Mouse (Mus musculus) midbrain, embryonic 15.5 days (tissue): ENCODE measurements at regions not wholly inside any gene's neighbourhood (a gene's known extent, or its start where the extent isn't known, plus 50 kb on each side); places are given as distances from the start of the nearest gene placed in this dataset.
A peak's percentile ranks its signal among the peaks of the same experiment; 100 is the strongest.

Source experiments
- ATAC-seq: fragments of 200-750 bp; cut with Nextera tagmentation; replicated peaks from 2 replicates; pipeline ENCODE4 v1.8.0; 2017; ENCODE audit warnings: moderate TSS enrichment
- H3K27ac ChIP-seq: fragments of 300-500 bp; sonication (generic); 2 replicates; pipeline ENCODE4 v1.5.1; 2015; ENCODE audit warnings: mild to moderate bottlenecking, inconsistent platforms
- H3K27me3 ChIP-seq: fragments of 300-500 bp; sonication (generic); replicated peaks from 2 replicates; pipeline ENCODE4 v1.6.1; 2015; ENCODE audit warnings: inconsistent platforms
- H3K36me3 ChIP-seq: fragments of 300-500 bp; sonication (generic); replicated peaks from 2 replicates; pipeline ENCODE4 v1.6.1; 2015; ENCODE audit warnings: inconsistent platforms
- H3K4me1 ChIP-seq: fragments of 300-500 bp; sonication (generic); 2 replicates; pipeline ENCODE4 v1.6.1; 2015; ENCODE audit warnings: inconsistent platforms
- H3K4me2 ChIP-seq: fragments of 300-500 bp; sonication (generic); 2 replicates; pipeline ENCODE4 v1.6.1; 2015; ENCODE audit warnings: inconsistent platforms, mild to moderate bottlenecking, moderate library complexity
- H3K4me3 ChIP-seq: fragments of 300-500 bp; sonication (generic); 2 replicates; pipeline ENCODE4 v1.5.1; 2015; ENCODE audit warnings: mild to moderate bottlenecking, inconsistent platforms
- H3K9ac ChIP-seq: fragments of 300-500 bp; sonication (generic); 2 replicates; pipeline ENCODE4 v1.6.1; 2015; ENCODE audit warnings: mild to moderate bottlenecking, inconsistent platforms
- H3K9me3 ChIP-seq: fragments of 300-500 bp; sonication (generic); 2 replicates; pipeline ENCODE4 v1.6.1; 2016; ENCODE audit warnings: inconsistent platforms
- WGBS: fragments of 180-500 bp; shearing (Covaris S2); methylation state at CpG from one replicate; pipeline ENCODE4 v1.1.7; 2015; ENCODE audit warnings: mixed read lengths; 5-methylcytosine and 5-hydroxymethylcytosine counted together

- no peaks in the 10 kb centered on the region for H3K4me1 ChIP-seq
- H3K27ac ChIP-seq = no peak overlapping the region
- WGBS = 93% methylated on average over 2 of the region's 2 CpGs
- H3K9me3 ChIP-seq = no peaks in the 10 kb centered on the region
- H3K36me3 ChIP-seq = no peaks in the 10 kb centered on the region
- ATAC-seq = no peak
- no peak overlapping the region for H3K4me2 ChIP-seq
- H3K9ac ChIP-seq = no peak overlapping the region
- no peak overlapping the region for H3K4me3 ChIP-seq
- H3K27me3 ChIP-seq = no peaks in the 10 kb centered on the region
These were observed 179.1 kb upstream of the Tmtc1 start for GRCm38 (mm10) chr6:148623119-148623770.

DNA sequence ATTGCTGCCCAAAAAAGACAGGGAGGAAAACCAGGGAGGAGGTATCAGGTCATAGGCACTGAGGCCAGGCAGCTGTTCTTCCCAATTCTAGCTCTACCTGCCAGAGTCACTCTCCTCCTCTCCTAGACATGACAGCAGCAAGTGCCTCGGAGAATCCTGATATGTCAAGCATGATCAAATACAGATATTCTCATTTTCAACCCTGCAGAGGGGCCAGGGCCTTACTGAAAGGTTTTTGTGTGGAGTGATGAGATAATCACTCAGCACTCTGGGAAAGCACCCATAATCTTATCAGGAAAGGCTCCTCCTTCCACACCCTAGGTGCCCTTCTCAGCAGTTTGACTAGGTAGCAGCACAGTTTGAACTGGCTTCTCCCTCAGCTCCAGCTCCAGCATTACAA, 175.8 kb upstream of the Tmtc1 start:
- no peak overlapping the region for H3K4me2 ChIP-seq
- 55% methylated on average over 1 of the region's 1 CpGs for WGBS
- no peak for ATAC-seq
- H3K36me3 ChIP-seq = no peaks in the 10 kb centered on the region
- H3K4me3 ChIP-seq = no peak overlapping the region
- peaks cover 5% of the 10 kb centered on the region; the same call in 1 of the 2 replicates for H3K4me1 ChIP-seq
- no peaks in the 10 kb centered on the region for H3K27me3 ChIP-seq
- no peak overlapping the region for H3K27ac ChIP-seq
- no peak overlapping the region for H3K9ac ChIP-seq
- no peaks in the 10 kb centered on the region for H3K9me3 ChIP-seq

GRCm38 (mm10) chr6:148615931-148616330, 171.7 kb upstream of the Tmtc1 start:
- WGBS = 20% methylated on average over 4 of the region's 4 CpGs
- H3K27me3 ChIP-seq = no peaks in the 10 kb centered on the region
- H3K4me1 ChIP-seq = peaks cover 5% of the 10 kb centered on the region; the same call in 1 of the 2 replicates
- no peak overlapping the region for H3K9ac ChIP-seq
- no peak overlapping the region for H3K27ac ChIP-seq
- no peak; the same call in 1 of the 2 replicates for ATAC-seq
- no peak overlapping the region for H3K4me2 ChIP-seq
- no peaks in the 10 kb centered on the region for H3K36me3 ChIP-seq
- H3K4me3 ChIP-seq = no peak overlapping the region
- no peaks in the 10 kb centered on the region for H3K9me3 ChIP-seq

GRCm38 (mm10) chr6:148615442-148615841, 171.3 kb upstream of the Tmtc1 start:
- no peak for ATAC-seq
- no peak overlapping the region for H3K4me2 ChIP-seq
- H3K9ac ChIP-seq = no peak overlapping the region
- no peaks in the 10 kb centered on the region for H3K9me3 ChIP-seq
- no peak overlapping the region for H3K4me3 ChIP-seq
- no peak overlapping the region for H3K27ac ChIP-seq
- no peaks in the 10 kb centered on the region for H3K36me3 ChIP-seq
- 15% methylated on average over 3 of the region's 3 CpGs for WGBS
- H3K27me3 ChIP-seq = no peaks in the 10 kb centered on the region
- peaks cover 5% of the 10 kb centered on the region; the same call in 1 of the 2 replicates for H3K4me1 ChIP-seq

DNA sequence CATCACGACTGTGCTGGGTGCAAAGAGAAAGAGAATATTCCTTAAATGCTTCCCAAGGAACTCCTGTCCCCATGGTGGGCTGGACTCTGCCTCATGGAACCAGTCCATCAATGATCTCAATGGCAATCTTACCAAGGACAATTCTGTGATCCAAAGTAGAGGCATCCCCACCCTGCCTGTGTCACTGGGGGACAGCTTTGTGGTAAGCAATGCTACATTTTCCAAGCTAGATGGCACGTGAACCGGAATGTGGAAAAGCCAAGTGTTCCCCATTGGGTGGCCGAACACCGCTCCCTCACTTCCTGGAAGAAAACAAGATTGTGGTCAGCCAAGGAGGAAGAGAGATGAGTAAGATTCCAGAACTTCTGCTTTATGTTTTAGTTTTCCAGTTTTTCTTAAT, 164.7 kb upstream of the Tmtc1 start:
- H3K36me3 ChIP-seq = no peaks in the 10 kb centered on the region
- H3K4me1 ChIP-seq = no peaks in the 10 kb centered on the region
- no peak overlapping the region for H3K4me3 ChIP-seq
- no peaks in the 10 kb centered on the region for H3K27me3 ChIP-seq
- no peak overlapping the region for H3K4me2 ChIP-seq
- no peak overlapping the region for H3K9ac ChIP-seq
- 85% methylated on average over 5 of the region's 5 CpGs for WGBS
- H3K9me3 ChIP-seq = no peaks in the 10 kb centered on the region
- ATAC-seq = no peak
- H3K27ac ChIP-seq = no peak overlapping the region

DNA sequence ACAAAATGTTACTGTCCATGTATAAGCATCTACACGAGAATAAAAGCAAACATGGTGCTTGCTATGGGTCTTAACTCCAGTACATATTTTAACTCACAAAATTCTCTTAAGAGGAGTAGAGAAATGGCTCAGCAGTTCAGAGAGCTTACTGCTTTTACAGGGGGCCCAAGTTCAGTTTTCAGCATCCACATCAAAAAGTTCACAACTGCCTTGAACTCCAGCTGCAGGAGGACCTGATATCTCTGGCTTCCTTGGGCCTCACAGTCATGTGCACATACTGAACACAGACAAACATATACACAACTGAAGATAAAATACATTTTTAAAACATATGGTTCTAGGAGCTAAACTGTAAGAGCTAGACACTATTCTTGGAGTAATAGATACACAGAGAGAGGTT, 161.0 kb upstream of the Tmtc1 start:
- Histone ChIP-seq H3K4me2 (no peak overlapping the region), H3K9me3 (no peaks in the 10 kb centered on the region), H3K4me1 (no peaks in the 10 kb centered on the region), H3K9ac (no peak overlapping the region), H3K27me3 (no peaks in the 10 kb centered on the region), H3K36me3 (no peaks in the 10 kb centered on the region), H3K4me3 (no peak overlapping the region), H3K27ac (no peak overlapping the region)
- ATAC-seq = no peak
- 90% methylated on average over 1 of the region's 1 CpGs for WGBS

DNA sequence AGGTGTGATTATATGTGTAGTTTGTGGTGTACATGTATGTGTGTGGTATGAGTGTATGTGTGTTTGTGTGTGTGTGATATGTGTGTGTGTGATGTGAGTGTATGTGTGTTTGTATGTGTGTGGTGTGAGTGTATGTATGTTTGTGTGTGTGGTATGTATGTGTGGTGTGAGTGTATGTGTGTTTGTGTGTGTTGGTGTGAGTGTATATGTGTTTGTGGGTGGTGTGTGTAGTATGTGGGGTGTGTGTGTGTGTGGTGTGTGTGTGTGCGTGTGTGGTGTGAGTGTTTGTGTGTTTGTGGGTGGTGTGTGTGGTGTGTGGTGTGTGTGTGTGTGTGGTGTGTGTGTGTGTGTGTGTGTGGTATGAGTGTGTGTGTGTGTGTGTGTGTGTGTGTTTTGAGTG, 160.6 kb upstream of the Tmtc1 start:
- no peak overlapping the region for H3K4me2 ChIP-seq
- H3K27ac ChIP-seq = no peak overlapping the region
- H3K27me3 ChIP-seq = no peaks in the 10 kb centered on the region
- H3K36me3 ChIP-seq = no peaks in the 10 kb centered on the region
- WGBS = 0% methylated on average over 1 of the region's 1 CpGs
- no peaks in the 10 kb centered on the region for H3K4me1 ChIP-seq
- H3K9ac ChIP-seq = no peak overlapping the region
- H3K4me3 ChIP-seq = no peak overlapping the region
- peak; percentile 71 for ATAC-seq
- H3K9me3 ChIP-seq = no peaks in the 10 kb centered on the region

DNA sequence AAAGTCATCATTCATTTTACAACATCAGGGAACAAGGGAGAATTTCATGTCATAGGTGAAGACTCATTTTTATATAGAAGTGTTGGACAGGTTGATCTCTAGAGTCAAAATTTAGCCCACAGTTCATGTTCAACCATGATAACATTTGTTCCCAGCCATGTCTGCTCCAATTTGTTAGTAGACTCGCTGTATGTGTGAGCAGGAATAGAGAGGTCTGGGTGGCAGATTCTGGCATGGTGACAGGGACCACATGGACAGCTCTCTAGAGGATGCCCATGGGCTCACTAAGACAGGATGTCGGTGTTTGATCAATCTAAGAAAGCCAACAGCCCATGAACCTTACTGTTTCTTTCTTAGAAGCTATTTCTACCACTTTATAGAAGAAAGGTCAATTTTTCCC, 159.7 kb upstream of the Tmtc1 start:
- H3K4me3 ChIP-seq = no peak overlapping the region
- no peak overlapping the region for H3K27ac ChIP-seq
- no peaks in the 10 kb centered on the region for H3K27me3 ChIP-seq
- H3K36me3 ChIP-seq = no peaks in the 10 kb centered on the region
- H3K4me1 ChIP-seq = peaks cover 5% of the 10 kb centered on the region; the same call in 1 of the 2 replicates
- no peak for ATAC-seq
- H3K9me3 ChIP-seq = no peaks in the 10 kb centered on the region
- H3K4me2 ChIP-seq = no peak overlapping the region
- 89% methylated on average over 2 of the region's 2 CpGs for WGBS
- H3K9ac ChIP-seq = no peak overlapping the region

- Histone ChIP-seq H3K27ac (no peak overlapping the region), H3K9me3 (no peaks in the 10 kb centered on the region), H3K27me3 (no peaks in the 10 kb centered on the region), H3K36me3 (no peaks in the 10 kb centered on the region), H3K4me2 (no peak overlapping the region), H3K4me1 (peaks cover 9% of the 10 kb centered on the region), H3K4me3 (no peak overlapping the region), H3K9ac (no peak overlapping the region)
- WGBS = 86% methylated on average over 4 of the region's 4 CpGs
- ATAC-seq = no peak
These were observed 159.3 kb upstream of the Tmtc1 start for GRCm38 (mm10) chr6:148603460-148603859.

- no peaks in the 10 kb centered on the region for H3K9me3 ChIP-seq
- H3K4me1 ChIP-seq = peaks cover 14% of the 10 kb centered on the region
- no peak overlapping the region for H3K27ac ChIP-seq
- H3K9ac ChIP-seq = no peak overlapping the region
- H3K4me2 ChIP-seq = no peak overlapping the region
- WGBS = 75% methylated on average over 2 of the region's 2 CpGs
- no peaks in the 10 kb centered on the region for H3K36me3 ChIP-seq
- H3K4me3 ChIP-seq = no peak overlapping the region
- no peak for ATAC-seq
- H3K27me3 ChIP-seq = no peaks in the 10 kb centered on the region
These were observed 158.7 kb upstream of the Tmtc1 start for GRCm38 (mm10) chr6:148602894-148603293.

GRCm38 (mm10) chr6:148600934-148601333, 156.7 kb upstream of the Tmtc1 start:
- ATAC-seq = no peak
- Histone ChIP-seq H3K9me3 (no peaks in the 10 kb centered on the region), H3K27ac (no peak overlapping the region), H3K4me1 (peaks cover 14% of the 10 kb centered on the region), H3K4me2 (no peak overlapping the region), H3K27me3 (no peaks in the 10 kb centered on the region), H3K4me3 (no peak overlapping the region), H3K36me3 (no peaks in the 10 kb centered on the region), H3K9ac (no peak overlapping the region)
- WGBS = 65% methylated on average over 2 of the region's 2 CpGs

- H3K27me3 ChIP-seq = no peaks in the 10 kb centered on the region
- no peak overlapping the region for H3K4me3 ChIP-seq
- WGBS = 78% methylated on average over 4 of the region's 4 CpGs
- H3K4me1 ChIP-seq = peaks cover 14% of the 10 kb centered on the region
- H3K36me3 ChIP-seq = no peaks in the 10 kb centered on the region
- no peak overlapping the region for H3K4me2 ChIP-seq
- peak; percentile 27; the same call in 1 of the 2 replicates for ATAC-seq
- no peak overlapping the region for H3K27ac ChIP-seq
- H3K9ac ChIP-seq = no peak overlapping the region
- no peaks in the 10 kb centered on the region for H3K9me3 ChIP-seq
These were observed 155.3 kb upstream of the Tmtc1 start for GRCm38 (mm10) chr6:148599473-148599872.

DNA sequence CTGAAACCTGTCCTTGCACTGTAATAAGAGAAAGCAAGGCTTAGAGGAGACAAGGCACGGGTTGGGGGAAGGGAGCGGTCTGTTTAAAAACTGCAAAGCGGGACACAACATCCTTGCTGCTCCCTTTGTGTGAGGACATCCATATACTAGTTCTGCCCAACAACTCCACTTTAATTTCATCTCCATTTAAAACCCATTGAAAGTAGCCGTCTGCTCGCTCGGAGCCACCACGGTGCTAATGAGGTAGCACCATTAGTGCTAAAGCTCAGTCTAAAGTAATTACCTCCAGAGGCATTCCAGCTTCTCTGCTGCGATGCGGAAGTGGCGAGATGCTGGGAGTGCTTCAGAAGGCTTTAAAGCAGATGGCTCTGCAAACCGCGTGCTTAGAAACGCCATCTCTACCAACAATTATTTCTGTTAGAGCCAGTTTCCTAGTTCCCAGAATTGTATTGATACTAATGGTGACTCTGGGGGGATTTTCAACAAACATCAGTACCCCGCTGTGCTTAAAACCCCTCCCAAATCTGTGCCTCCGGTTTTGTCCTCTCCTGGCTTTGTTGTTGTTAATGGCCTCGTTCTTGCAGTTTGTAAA, 154.7 kb upstream of the Tmtc1 start:
- no peaks in the 10 kb centered on the region for H3K27me3 ChIP-seq
- no peaks in the 10 kb centered on the region for H3K36me3 ChIP-seq
- 7% methylated on average over 16 of the region's 16 CpGs for WGBS
- peak overlapping the region; percentile 42 for H3K4me2 ChIP-seq
- peak; percentile 75 for ATAC-seq
- H3K4me1 ChIP-seq = peaks cover 14% of the 10 kb centered on the region
- H3K9me3 ChIP-seq = no peaks in the 10 kb centered on the region
- H3K4me3 ChIP-seq = peak overlapping the region; percentile 10
- H3K27ac ChIP-seq = no peak overlapping the region
- H3K9ac ChIP-seq = no peak overlapping the region
